Mouse (Mus musculus) liver, embryonic 14.5 days (tissue): ENCODE data around the gene Olfr341.

Experiments
- CTCF ChIP-seq: IDR thresholded peaks from 2 replicates; pipeline ENCODE4 v1.5.1; 2016; ENCODE audit warnings: antibody characterized with exemption, low read depth, control low read depth
- EP300 ChIP-seq: IDR thresholded peaks from 2 replicates; pipeline ENCODE4 v1.6.1; 2016; ENCODE audit warnings: antibody characterized with exemption, low read depth

- no peak for TF ChIP-seq EP300
- no peak for TF ChIP-seq CTCF
These were observed 42.4 kb upstream of the Olfr341 start, which contains the start of gene Olfr342 for GRCm38 (mm10) chr2:36524698-36525097.
